Mouse (Mus musculus): ENCODE results near the gene Cstf3.

DNA sequence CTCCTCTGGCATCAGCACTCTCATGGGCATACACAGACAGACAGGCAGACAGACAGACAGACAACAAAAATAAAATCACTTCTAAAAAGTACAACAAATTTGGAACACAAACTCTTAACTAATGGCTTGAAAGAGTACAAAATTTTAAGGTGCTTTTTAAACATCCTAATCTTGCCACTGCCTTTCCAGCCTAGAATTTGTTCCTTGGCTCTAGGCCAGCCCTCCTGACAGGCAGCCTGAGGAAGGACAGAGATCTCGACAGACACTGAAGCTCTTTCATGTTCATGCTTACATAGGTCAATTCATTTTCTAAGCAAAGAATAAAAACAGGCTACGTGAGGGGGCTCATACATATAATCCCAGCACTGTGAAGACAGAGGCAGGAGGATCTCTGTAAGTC is 102.2 kb downstream of the Cstf3 start:
- TF ChIP-seq POLR2A (IDR thresholded peaks at IDR 0.05; ENCODE audit: extremely low read depth, insufficient read depth, low read length) (no peak), CTCF (IDR thresholded peaks at IDR 0.05; ENCODE audit: extremely low read depth, insufficient read depth, low read length) (no peak)

Measured in cortical plate, adult 2 months (tissue).